Mouse (Mus musculus) embryonic facial prominence, embryonic 11.5 days (tissue): ENCODE data around the gene Mlxip. TPM values are rescaled to one million over a fixed set of nuclear protein-coding genes. Genes with fewer than 3 reads are reported as not detected.

Experiments used
- ATAC-seq: fragments of 200-750 bp; cut with Nextera tagmentation; replicated peaks from 2 replicates; pipeline ENCODE4 v1.8.0; 2017; ENCODE audit warnings: low read depth; ENCODE audit not compliant: insufficient number of reproducible peaks, low FRiP score, low TSS enrichment
- DNase-seq: peaks from one replicate; pipeline ENCODE4 v3.0.0-alpha.2; 2015; ENCODE audit warnings: low spot score
- H3K27ac ChIP-seq: fragments of 300-500 bp; sonication (generic); replicated peaks from 2 replicates; pipeline ENCODE4 v1.5.1; 2014; ENCODE audit warnings: mild to moderate bottlenecking, low read depth, low read length, control low read depth
- H3K27me3 ChIP-seq: fragments of 300-500 bp; sonication (generic); 2 replicates; pipeline ENCODE4 v1.6.1; 2014; ENCODE audit warnings: mild to moderate bottlenecking, low read length, moderate library complexity, mixed read lengths; ENCODE audit not compliant: control insufficient read depth, insufficient read depth
- H3K36me3 ChIP-seq: fragments of 300-500 bp; sonication (generic); replicated peaks from 2 replicates; pipeline ENCODE4 v1.6.1; 2014; ENCODE audit warnings: low read depth, mild to moderate bottlenecking, low read length, moderate library complexity, mixed read lengths; ENCODE audit not compliant: control insufficient read depth, insufficient read depth
- H3K4me1 ChIP-seq: fragments of 300-500 bp; sonication (generic); 2 replicates; pipeline ENCODE4 v1.6.1; 2014; ENCODE audit warnings: low read length, mixed read lengths; ENCODE audit not compliant: control insufficient read depth, insufficient read depth
- H3K4me2 ChIP-seq: fragments of 300-500 bp; sonication (generic); 2 replicates; pipeline ENCODE4 v1.6.1; 2014; ENCODE audit warnings: low read depth, mild to moderate bottlenecking, control low read depth, low read length, moderate library complexity
- H3K4me3 ChIP-seq: fragments of 300-500 bp; sonication (generic); 2 replicates; pipeline ENCODE4 v1.5.1; 2014; ENCODE audit warnings: low read depth, low read length, control low read depth
- H3K9ac ChIP-seq: fragments of 300-500 bp; sonication (generic); replicated peaks from 2 replicates; pipeline ENCODE4 v1.6.1; 2014; ENCODE audit warnings: mild to moderate bottlenecking, control low read depth, low read length
- H3K9me3 ChIP-seq: fragments of 300-500 bp; sonication (generic); replicated peaks from 2 replicates; pipeline ENCODE4 v1.6.1; 2016; ENCODE audit warnings: mild to moderate bottlenecking, low read length, inconsistent platforms, mixed read lengths; ENCODE audit not compliant: control insufficient read depth
- WGBS: fragments of 180-500 bp; shearing (Covaris S2); extraction: QIAGEN DNeasy Blood & Tissue Kit; methylation state at CpG from one replicate; pipeline ENCODE4 v1.1.7; 2014; 5-methylcytosine and 5-hydroxymethylcytosine counted together
- polyA plus RNA-seq: library from polyadenylated mRNA; unstranded; fragments of >200 nt; fragmentation: Nextera tagmentation; extraction: Ambion mirVana; gene quantifications from 2 replicates; pipeline ENCODE4 v1.2.1, GENCODE M21; 2014

Mlxip gene
- polyA plus RNA-seq, 1 experiment from 2014 or later = 14.0 TPM

DNA sequence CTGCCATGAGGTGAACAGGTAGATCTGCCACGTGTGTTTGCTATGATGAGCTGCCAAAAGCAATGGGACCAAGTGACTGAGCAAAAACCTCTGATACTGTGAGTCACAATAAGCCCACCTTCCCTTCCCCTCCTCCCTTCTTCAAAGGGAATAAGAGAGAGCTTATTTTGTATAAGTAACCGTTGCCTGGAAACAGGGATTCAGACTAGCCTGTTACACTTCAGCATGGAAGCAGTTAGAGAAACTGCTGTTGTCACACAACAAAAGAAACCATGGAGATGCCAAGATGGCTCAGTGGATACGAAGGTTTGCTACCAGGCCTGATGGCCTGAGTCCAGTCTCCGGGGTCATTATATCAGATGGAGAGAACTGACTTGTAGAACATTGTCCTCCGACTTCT is 79.2 kb downstream of the Mlxip start:
- 89% methylated on average over 5 of the region's 5 CpGs for WGBS
- H3K27ac ChIP-seq = no peak overlapping the region
- no peaks in the 10 kb centered on the region for H3K9me3 ChIP-seq
- no peak overlapping the region for H3K4me2 ChIP-seq
- ATAC-seq (no peak), DNase-seq (no peak)
- no peak overlapping the region for H3K4me3 ChIP-seq
- H3K4me1 ChIP-seq = no peaks in the 10 kb centered on the region
- H3K9ac ChIP-seq = no peak overlapping the region
- no peaks in the 10 kb centered on the region for H3K36me3 ChIP-seq
- no peaks in the 10 kb centered on the region for H3K27me3 ChIP-seq

DNA sequence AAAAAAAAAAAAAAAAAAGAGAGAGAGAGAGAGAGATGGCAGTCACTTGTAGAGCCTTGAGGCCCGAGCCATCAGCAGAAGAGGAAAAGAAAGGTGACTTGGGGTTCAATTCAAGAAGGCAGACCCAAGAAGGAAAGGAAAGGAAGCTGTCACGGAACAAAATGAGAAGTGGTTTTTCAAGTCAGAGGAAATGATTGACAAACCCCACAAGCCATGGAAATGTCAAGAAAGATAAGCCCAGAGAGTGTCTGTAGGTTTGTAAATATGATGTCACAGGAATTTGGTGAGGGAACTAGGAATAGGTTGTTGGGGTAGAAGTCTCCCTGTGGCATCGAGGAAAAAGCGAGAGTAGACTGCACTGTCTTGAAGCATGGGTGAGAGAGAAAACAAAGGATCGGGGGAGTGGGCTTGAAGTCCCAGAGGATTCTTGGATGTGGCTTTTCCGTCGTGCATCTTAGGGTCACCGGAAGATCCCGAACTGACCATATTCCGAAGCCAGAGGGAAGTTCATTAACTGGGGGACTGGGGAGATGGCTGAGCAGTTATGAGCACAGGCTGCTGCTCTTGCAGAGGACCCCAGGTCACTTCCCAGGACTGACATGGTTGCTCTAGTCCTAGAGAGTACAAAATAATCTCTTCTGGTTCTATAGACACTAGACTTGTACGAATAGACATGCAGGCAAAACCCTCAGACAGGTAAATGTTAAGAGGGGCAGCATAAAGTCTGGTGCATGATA is 93.2 kb downstream of the Mlxip start:
- Histone ChIP-seq H3K36me3 (no peaks in the 10 kb centered on the region), H3K4me2 (no peak overlapping the region), H3K27ac (no peak overlapping the region), H3K4me3 (no peak overlapping the region), H3K4me1 (no peaks in the 10 kb centered on the region; the same call in none of the 2 replicates), H3K9ac (no peak overlapping the region), H3K9me3 (no peaks in the 10 kb centered on the region), H3K27me3 (no peaks in the 10 kb centered on the region)
- DNase-seq (no peak), ATAC-seq (no peak)
- 87% methylated on average over 11 of the region's 11 CpGs for WGBS

DNA sequence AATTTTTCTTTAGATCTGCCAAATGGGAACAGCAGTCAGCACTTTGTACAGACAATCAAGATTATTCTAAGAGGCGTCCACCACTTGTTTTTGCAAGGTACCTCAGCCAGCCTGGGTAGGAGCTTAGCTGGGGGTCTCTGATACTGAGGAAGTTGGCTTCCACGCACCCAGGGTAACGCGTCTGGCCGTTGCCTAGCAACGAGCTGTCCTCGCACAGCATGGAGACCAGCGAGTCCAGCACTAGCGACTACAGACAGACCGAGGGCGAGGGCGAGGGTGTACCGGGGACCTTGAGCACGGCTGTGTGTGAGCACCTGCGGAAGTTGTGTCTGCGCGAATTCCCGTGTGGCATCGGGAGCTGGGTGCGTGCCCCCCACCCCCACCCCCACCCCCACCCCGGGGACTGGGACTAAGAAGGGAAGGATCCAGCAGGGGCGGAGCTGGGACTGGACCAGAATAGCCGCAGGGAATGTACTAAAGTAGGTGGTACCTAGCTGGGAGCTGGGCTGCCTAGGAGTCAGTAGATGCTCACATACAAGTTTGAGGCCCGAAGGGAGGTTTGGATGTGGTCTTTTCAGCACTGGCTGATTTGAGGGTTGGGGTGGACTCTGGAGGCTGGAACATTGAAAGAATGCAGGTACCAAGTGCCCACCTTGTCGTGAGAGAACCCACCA is 94.7 kb downstream of the Mlxip start, which contains the start of the genes Lrrc43 and Il31:
TSS of gene Lrrc43 (plus strand) at position 194 of the 674 bp plus-strand sequence.
TSS of gene Il31 (minus strand) at position 378 of the 674 bp plus-strand sequence.
- no peaks in the 10 kb centered on the region for H3K27me3 ChIP-seq
- H3K4me2 ChIP-seq = peak within 1 kb of the TSS; percentile 49
- no peaks in the 10 kb centered on the region for H3K36me3 ChIP-seq
- H3K9ac ChIP-seq = no peak within 1 kb of the TSS
- ATAC-seq (peak; percentile 67; the same call in 1 of the 2 replicates), DNase-seq (peak; percentile 59)
- no peaks in the 10 kb centered on the region for H3K9me3 ChIP-seq
- WGBS = 9% methylated on average over 25 of the region's 25 CpGs
- H3K27ac ChIP-seq = no peak within 1 kb of the TSS
- no peak within 1 kb of the TSS for H3K4me3 ChIP-seq
- H3K4me1 ChIP-seq = no peaks in the 10 kb centered on the region; the same call in none of the 2 replicates

DNA sequence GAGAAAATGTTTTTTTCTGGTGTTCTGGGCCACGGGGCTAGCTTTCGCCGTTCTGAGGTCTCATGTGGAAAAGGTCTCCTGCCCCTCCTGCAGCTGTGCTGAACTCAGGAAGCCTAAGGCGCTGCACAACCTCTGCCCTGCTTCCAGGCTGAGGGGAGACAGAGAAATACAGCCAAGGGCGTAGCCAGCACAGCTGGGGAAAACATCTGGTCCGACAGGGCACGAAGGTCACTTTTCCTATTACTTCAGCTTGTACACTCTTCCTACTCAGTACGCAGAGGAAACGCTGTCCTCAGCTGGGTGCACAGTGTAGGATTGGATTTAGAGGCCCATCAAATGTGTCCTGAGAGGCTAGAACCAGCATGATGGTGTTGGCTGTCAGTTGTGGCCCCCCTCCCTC is 95.3 kb downstream of the Mlxip start:
- Histone ChIP-seq H3K4me2 (no peak overlapping the region), H3K27ac (no peak overlapping the region), H3K36me3 (no peaks in the 10 kb centered on the region), H3K4me3 (no peak overlapping the region), H3K4me1 (no peaks in the 10 kb centered on the region; the same call in none of the 2 replicates), H3K9ac (no peak overlapping the region), H3K27me3 (no peaks in the 10 kb centered on the region), H3K9me3 (no peaks in the 10 kb centered on the region)
- DNase-seq (no peak), ATAC-seq (no peak)
- WGBS = 29% methylated on average over 9 of the region's 9 CpGs

DNA sequence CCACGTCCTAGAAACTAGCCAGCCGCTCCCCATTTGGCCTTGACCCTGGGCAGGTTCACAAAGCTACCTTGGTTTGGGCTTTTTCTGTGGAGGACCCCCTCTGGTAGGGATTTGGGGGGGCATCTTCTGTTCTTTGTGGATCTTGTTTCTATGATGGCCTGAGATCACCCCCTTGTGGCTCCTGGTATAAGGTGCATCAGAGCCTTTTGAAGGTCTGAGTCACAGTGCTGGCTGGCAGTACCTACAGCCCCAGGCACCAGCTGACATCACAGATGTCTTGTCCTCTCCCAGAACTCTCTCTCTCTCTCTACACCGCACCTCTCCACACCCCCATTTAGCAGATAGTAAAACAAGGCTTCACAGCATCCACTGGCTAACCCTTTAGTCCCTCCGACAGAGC is 105.1 kb downstream of the Mlxip start:
- Histone ChIP-seq H3K27me3 (no peaks in the 10 kb centered on the region), H3K4me2 (no peak overlapping the region), H3K9me3 (no peaks in the 10 kb centered on the region), H3K36me3 (no peaks in the 10 kb centered on the region), H3K4me1 (peaks cover 4% of the 10 kb centered on the region; the same call in 1 of the 2 replicates), H3K4me3 (no peak overlapping the region), H3K27ac (no peak overlapping the region), H3K9ac (0 out of 2 replicates have a peak overlapping the region, but pooled peaks have one; percentile 4)
- DNase-seq (peak; percentile 22), ATAC-seq (no peak)
- WGBS = 43% methylated on average over 4 of the region's 4 CpGs

DNA sequence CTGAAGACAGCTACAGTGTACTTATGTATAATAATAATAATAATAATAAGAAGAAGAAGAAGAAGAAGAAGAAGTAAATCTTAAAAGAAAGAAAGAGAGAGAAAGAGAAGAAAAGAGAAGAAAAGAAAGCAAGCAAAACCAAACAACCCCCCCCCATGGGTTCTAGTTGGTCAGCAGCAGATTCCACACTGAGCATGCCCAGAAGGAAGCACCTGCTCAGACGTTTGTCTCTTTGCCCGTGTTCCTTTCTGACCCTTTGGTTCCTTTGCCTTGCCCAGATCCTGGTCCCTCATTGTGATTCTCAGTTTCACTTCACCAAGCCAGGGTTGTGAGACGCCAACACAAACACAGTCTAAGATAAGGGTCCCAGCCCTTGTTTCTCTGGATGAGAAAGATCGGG is 107.4 kb downstream of the Mlxip start:
- Histone ChIP-seq H3K4me1 (peaks cover 4% of the 10 kb centered on the region; the same call in 1 of the 2 replicates), H3K9me3 (no peaks in the 10 kb centered on the region), H3K4me2 (no peak overlapping the region), H3K9ac (no peak overlapping the region), H3K36me3 (no peaks in the 10 kb centered on the region), H3K27ac (no peak overlapping the region), H3K27me3 (no peaks in the 10 kb centered on the region), H3K4me3 (no peak overlapping the region)
- DNase-seq = no peak
- 70% methylated on average over 3 of the region's 4 CpGs for WGBS
- ATAC-seq = no peak

Other genes starting within 250 kb of the Mlxip start
- gene Psmd9, start 225.4 kb upstream of the Mlxip start, polyA plus RNA-seq = 74.0 and 75.3 TPM in 2 replicates
- gene Hpd, start 212.1 kb upstream of the Mlxip start, polyA plus RNA-seq = not detected in 2 replicates
- gene Wdr66, start 142.7 kb upstream of the Mlxip start, polyA plus RNA-seq = 6.8 and 9.5 TPM in 2 replicates
- 39.0 and 39.5 TPM in 2 replicates for gene Bcl7a, start 51.0 kb upstream of the Mlxip start, polyA plus RNA-seq
- 0.10 TPM in 1 of 2 replicates, not detected in the other for gene Lrrc43, start 94.5 kb downstream of the Mlxip start, polyA plus RNA-seq
- not detected in 2 replicates for gene Il31, start 94.7 kb downstream of the Mlxip start, polyA plus RNA-seq
- gene B3gnt4, start 115.7 kb downstream of the Mlxip start, polyA plus RNA-seq = 1.6 and 1.8 TPM in 2 replicates
- gene Diablo, start 129.4 kb downstream of the Mlxip start, polyA plus RNA-seq = 136 and 145 TPM in 2 replicates
- gene Gm49027, start 130.7 kb downstream of the Mlxip start, polyA plus RNA-seq = 0.48 and 0.75 TPM in 2 replicates
- 27.9 and 31.6 TPM in 2 replicates for gene Vps33a, start 178.2 kb downstream of the Mlxip start, polyA plus RNA-seq